Mouse (Mus musculus): Measurements from ENCODE around the gene Rxrg. TPM values are rescaled to one million over a fixed set of nuclear protein-coding genes. Genes with fewer than 3 reads are reported as not detected.

The Rxrg gene
- polyA plus RNA-seq, 1 experiment from 2014 or later, result 9.3 TPM

Other genes starting within 250 kb of the Rxrg start
- 33.4 and 37.1 TPM in 2 replicates for gene Aldh9a1, start 248.4 kb upstream of the Rxrg start, polyA plus RNA-seq (2015; fragmentation: Nextera tagmentation; extraction: Ambion mirVana)
- 138 and 142 TPM in 2 replicates for gene Mgst3, start 204.5 kb upstream of the Rxrg start, polyA plus RNA-seq (2015; fragmentation: Nextera tagmentation; extraction: Ambion mirVana)
- not detected in 2 replicates for gene Lrrc52, start 131.6 kb upstream of the Rxrg start, polyA plus RNA-seq (2015; fragmentation: Nextera tagmentation; extraction: Ambion mirVana)
- gene Lmx1a, start 90.9 kb downstream of the Rxrg start, polyA plus RNA-seq (2015; fragmentation: Nextera tagmentation; extraction: Ambion mirVana), result 8.8 and 11.9 TPM in 2 replicates